In the genomic region with DNA sequence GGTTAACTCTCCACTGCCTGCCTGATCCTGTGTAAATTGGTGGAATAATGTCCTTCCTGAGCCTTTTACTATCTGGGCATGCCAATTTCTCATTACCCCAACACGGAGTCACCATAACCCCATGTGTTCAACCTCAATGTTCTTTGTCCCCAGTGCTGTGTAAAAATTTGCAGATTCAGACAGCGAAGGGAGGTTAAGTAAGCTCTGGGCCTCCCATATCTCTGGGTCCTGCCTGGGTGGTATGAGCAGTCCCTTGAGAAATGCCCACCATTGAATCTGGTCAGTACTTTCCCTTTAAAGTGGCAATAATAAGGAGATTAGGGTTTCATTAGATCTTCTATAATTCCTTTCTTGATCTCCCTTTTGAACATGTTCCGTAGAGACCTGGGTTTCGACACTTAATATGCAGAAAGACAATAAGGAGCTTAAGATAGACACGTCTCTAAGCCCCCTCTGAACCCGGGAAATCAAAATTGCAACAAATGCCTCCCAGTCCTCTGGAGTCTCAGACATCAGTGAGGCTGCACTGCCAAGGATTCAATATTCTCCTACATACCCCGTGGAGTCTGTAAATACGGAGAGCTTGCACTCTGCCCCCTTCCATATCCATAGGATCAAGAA, we compare ENCODE assay signal across 29 mouse cellular contexts.
DNase-seq lines count a peak whose midpoint lies in the region; ATAC-seq and TF ChIP-seq lines count a peak whose summit lies in the region.
"Had no signal": no experiment of that assay in that cellular context is flagged by ENCODE, and none has a peak within 500 bp of the region (broad histone marks: within the 10 kb centered on the region; RNA-seq: fewer than 3 reads in every experiment).

No protein-coding gene starts in this region.

- H3K4me2 ChIP-seq in forebrain, embryonic 11.5 days (ENCODE audit: low read depth, low read length, severe bottlenecking) = no peak overlapping the region
- no peak overlapping the region for H3K4me2 ChIP-seq in hindbrain, embryonic 14.5 days (replicated peaks)
- H3K4me2 ChIP-seq in hindbrain, embryonic 16.5 days (ENCODE audit: low read length) = no peak overlapping the region
- H3K4me2 ChIP-seq in midbrain, embryonic 13.5 days (replicated peaks) = no peak overlapping the region
- H3K4me2 ChIP-seq: heart, embryonic 15.5 days; liver, embryonic 12.5 days; stomach, embryonic 15.5 days had no signal

- 29% methylated on average over 8 of the region's 8 CpGs for WGBS in forebrain, embryonic 11.5 days
- WGBS in forebrain, embryonic 10.5 days = 41% methylated on average over 8 of the region's 8 CpGs
- 66% methylated on average over 8 of the region's 8 CpGs for WGBS in hindbrain, embryonic 14.5 days
- WGBS in hindbrain, embryonic 16.5 days = 70% methylated on average over 8 of the region's 8 CpGs
- 18% methylated on average over 8 of the region's 8 CpGs for WGBS in midbrain, embryonic 13.5 days

- no peaks in the 10 kb centered on the region for H3K9me3 ChIP-seq in forebrain, embryonic 11.5 days (ENCODE audit: control insufficient read depth, low read length)
- H3K9me3 ChIP-seq in forebrain, embryonic 10.5 days = no peaks in the 10 kb centered on the region
- no peaks in the 10 kb centered on the region for H3K9me3 ChIP-seq in hindbrain, embryonic 14.5 days (ENCODE audit: control insufficient read depth, low read length)
- no peaks in the 10 kb centered on the region for H3K9me3 ChIP-seq in hindbrain, embryonic 16.5 days (ENCODE audit: control insufficient read depth, low read length)
- no peaks in the 10 kb centered on the region for H3K9me3 ChIP-seq in midbrain, embryonic 13.5 days
- H3K9me3 ChIP-seq: heart, embryonic 10.5 days; heart, embryonic 15.5 days; liver, embryonic 12.5 days; stomach, embryonic 15.5 days had no signal

- TF ChIP-seq POLR2A in brain, embryonic 14.5 days (IDR thresholded peaks at IDR 0.05; ENCODE audit: borderline replicate concordance, extremely low read depth, insufficient read depth, insufficient read length, poor library complexity, severe bottlenecking) = no peak

- no peak for DNase-seq in forebrain, embryonic 11.5 days (ENCODE audit: low spot score)
- no peak for DNase-seq in forebrain, embryonic 10.5 days (ENCODE audit: extremely low spot score, low spot score)
- no peak for DNase-seq in hindbrain, embryonic 14.5 days (ENCODE audit: low spot score)
- DNase-seq in brain, embryonic 14.5 days (ENCODE audit: low read depth) = peak; percentile 72
- no peak for DNase-seq in urinary bladder, postnatal 14 days (ENCODE audit: low spot score)
- DNase-seq in cerebellum, postnatal 4 days (ENCODE audit: low spot score in 2 of 2) = no peak
- DNase-seq: adrenal gland, postnatal 10 days; cerebellum, adult 11-12 months; cerebellum, adult 9-11 months; gastrocnemius, postnatal 25 days; heart, adult 11 months; heart, postnatal 36 days; kidney, adult 8-10 months; layer of hippocampus, postnatal 36 days; left cerebral cortex, postnatal 4 days; liver, postnatal 0 days; lung, postnatal 36 days; right cerebral cortex, postnatal 25 days; thymus, postnatal 14 days had no signal

- H3K4me3 ChIP-seq in forebrain, embryonic 11.5 days (ENCODE audit: low read depth, low read length) = no peak overlapping the region
- no peak overlapping the region for H3K4me3 ChIP-seq in forebrain, embryonic 10.5 days
- H3K4me3 ChIP-seq in hindbrain, embryonic 14.5 days (replicated peaks; ENCODE audit: low read length) = no peak overlapping the region
- H3K4me3 ChIP-seq in hindbrain, embryonic 16.5 days (ENCODE audit: low read length) = no peak overlapping the region
- H3K4me3 ChIP-seq in midbrain, embryonic 13.5 days (replicated peaks) = no peak overlapping the region
- H3K4me3 ChIP-seq: erythroblast, embryonic 14.5 days; heart, embryonic 10.5 days; heart, embryonic 15.5 days; liver, embryonic 12.5 days; stomach, embryonic 15.5 days had no signal

- ATAC-seq in forebrain, embryonic 11.5 days (replicated peaks; ENCODE audit: low FRiP score) = peak; percentile 85
- peak; percentile 34; the same call in 1 of the 2 replicates for ATAC-seq in hindbrain, embryonic 14.5 days (ENCODE audit: low FRiP score)
- no peak for ATAC-seq in hindbrain, embryonic 16.5 days
- peak; percentile 93 for ATAC-seq in midbrain, embryonic 13.5 days
- ATAC-seq: intestine, embryonic 16.5 days; liver, embryonic 12.5 days; liver, postnatal 0 days had no signal

- H3K36me3 ChIP-seq in forebrain, embryonic 11.5 days (ENCODE audit: control insufficient read depth, insufficient read depth, low read length) = no peaks in the 10 kb centered on the region
- no peaks in the 10 kb centered on the region for H3K36me3 ChIP-seq in forebrain, embryonic 10.5 days (replicated peaks)
- no peaks in the 10 kb centered on the region for H3K36me3 ChIP-seq in hindbrain, embryonic 14.5 days (replicated peaks; ENCODE audit: control insufficient read depth, insufficient read depth)
- no peaks in the 10 kb centered on the region for H3K36me3 ChIP-seq in hindbrain, embryonic 16.5 days (ENCODE audit: control insufficient read depth, insufficient read depth, low read length)
- H3K36me3 ChIP-seq in midbrain, embryonic 13.5 days = no peaks in the 10 kb centered on the region
- H3K36me3 ChIP-seq: heart, embryonic 10.5 days; heart, embryonic 15.5 days; liver, embryonic 12.5 days; stomach, embryonic 15.5 days had no signal

- H3K9ac ChIP-seq in forebrain, embryonic 11.5 days (ENCODE audit: low read length) = no peak overlapping the region
- no peak overlapping the region for H3K9ac ChIP-seq in hindbrain, embryonic 14.5 days
- no peak overlapping the region for H3K9ac ChIP-seq in hindbrain, embryonic 16.5 days (ENCODE audit: low read depth, low read length)
- H3K9ac ChIP-seq in midbrain, embryonic 13.5 days (replicated peaks) = no peak overlapping the region
- H3K9ac ChIP-seq: heart, embryonic 15.5 days; liver, embryonic 12.5 days; liver, postnatal 0 days; stomach, embryonic 15.5 days had no signal

- no peaks in the 10 kb centered on the region for H3K4me1 ChIP-seq in forebrain, embryonic 11.5 days (replicated peaks; ENCODE audit: control insufficient read depth, insufficient read depth, low read length)
- H3K4me1 ChIP-seq in forebrain, embryonic 10.5 days = peaks cover 13% of the 10 kb centered on the region
- H3K4me1 ChIP-seq in hindbrain, embryonic 14.5 days (replicated peaks; ENCODE audit: control insufficient read depth, insufficient read depth, low read length) = no peaks in the 10 kb centered on the region
- H3K4me1 ChIP-seq in hindbrain, embryonic 16.5 days (ENCODE audit: control insufficient read depth, insufficient read depth, low read depth, low read length) = no peaks in the 10 kb centered on the region
- H3K4me1 ChIP-seq in midbrain, embryonic 13.5 days (replicated peaks) = peaks cover 23% of the 10 kb centered on the region
- H3K4me1 ChIP-seq: heart, embryonic 10.5 days; heart, embryonic 15.5 days; liver, embryonic 12.5 days; stomach, embryonic 15.5 days had no signal

- H3K27ac ChIP-seq in forebrain, embryonic 11.5 days (ENCODE audit: low read depth, low read length) = no peak overlapping the region
- H3K27ac ChIP-seq in forebrain, embryonic 10.5 days = no peak overlapping the region
- H3K27ac ChIP-seq in hindbrain, embryonic 14.5 days = peak overlapping the region; percentile 41; the same call in 1 of the 2 replicates
- no peak overlapping the region for H3K27ac ChIP-seq in hindbrain, embryonic 16.5 days (ENCODE audit: low read depth, low read length)
- peak overlapping the region; percentile 39; the same call in 1 of the 2 replicates for H3K27ac ChIP-seq in midbrain, embryonic 13.5 days
- H3K27ac ChIP-seq: heart, embryonic 10.5 days; heart, embryonic 15.5 days; kidney, postnatal 0 days; liver, embryonic 12.5 days; stomach, embryonic 15.5 days had no signal

- no peaks in the 10 kb centered on the region for H3K27me3 ChIP-seq in forebrain, embryonic 11.5 days (ENCODE audit: control insufficient read depth, insufficient read depth, low read length)
- H3K27me3 ChIP-seq in forebrain, embryonic 10.5 days (ENCODE audit: poor library complexity, severe bottlenecking) = peaks cover 8% of the 10 kb centered on the region; the same call in 1 of the 2 replicates
- H3K27me3 ChIP-seq in hindbrain, embryonic 14.5 days (ENCODE audit: control insufficient read depth, insufficient read depth, low read length) = no peaks in the 10 kb centered on the region
- no peaks in the 10 kb centered on the region for H3K27me3 ChIP-seq in hindbrain, embryonic 16.5 days (replicated peaks; ENCODE audit: control insufficient read depth, insufficient read depth, low read length)
- H3K27me3 ChIP-seq in midbrain, embryonic 13.5 days = no peaks in the 10 kb centered on the region
- H3K27me3 ChIP-seq: CH12.LX; heart, embryonic 15.5 days; liver, embryonic 12.5 days; stomach, embryonic 15.5 days had no signal

- no peak for TF ChIP-seq CTCF in brain, embryonic 14.5 days (IDR thresholded peaks at IDR 0.05; ENCODE audit: borderline replicate concordance, extremely low read depth, insufficient read depth, insufficient read length)

Comparison
In these comparisons a context has a peak if more than half of its experiments do, and no peak if none do; other contexts are left out.
1. H3K27ac ChIP-seq: peak in hindbrain, embryonic 14.5 days (single experiment) and midbrain, embryonic 13.5 days (single experiment); none in forebrain, embryonic 11.5 days (single experiment), forebrain, embryonic 10.5 days (single experiment) and hindbrain, embryonic 16.5 days (single experiment).